ENCODE assay signal across 7 mouse cellular contexts in genomic region chr9:77806426-77806825, GRCm38 (mm10). TPM values are rescaled to one million over a fixed set of nuclear protein-coding genes. Genes with fewer than 3 reads are reported as not detected.
DNase-seq lines count a peak whose midpoint lies in the region; ATAC-seq and TF ChIP-seq lines count a peak whose summit lies in the region.

No protein-coding gene starts in this region.

- H3K4me2 ChIP-seq in liver, postnatal 0 days (ENCODE audit: low read depth, low read length) = peak overlapping the region; percentile 78

- no peaks in the 10 kb centered on the region for H3K9me3 ChIP-seq in liver, postnatal 0 days (ENCODE audit: low read length)

- intact Hi-C loops in left cerebral cortex, postnatal 14 days (cut with DNase I) = loop anchor here (5.0 kb wide), 3 partner anchors 106 to 271 kb away; no protein-coding TSS in a partner anchor
- intact Hi-C loops in left cerebral cortex, postnatal 25 days (cut with DNase I) = loop anchor here (1.0 to 5.0 kb wide), 3 partner anchors 106 to 233 kb away; no protein-coding TSS in a partner anchor

- no peaks in the 10 kb centered on the region for H3K36me3 ChIP-seq in C2C12 (ENCODE audit: control insufficient read depth, insufficient read depth)
- no peaks in the 10 kb centered on the region for H3K36me3 ChIP-seq in liver, postnatal 0 days (replicated peaks; ENCODE audit: insufficient read depth, low read length)

- peak overlapping the region; percentile 16 for H3K4me3 ChIP-seq in C2C12 (ENCODE audit: insufficient read depth, poor library complexity, severe bottlenecking)
- peak overlapping the region; percentile 36 for H3K4me3 ChIP-seq in liver, postnatal 0 days (ENCODE audit: low read depth, low read length)

- peak; percentile 20 for ATAC-seq in CD4-positive, CD25-positive, alpha-beta regulatory T cell, adult 4 months
- ATAC-seq in granulocyte monocyte progenitor cell, adult 5-6 weeks (replicated peaks; ENCODE audit: poor library complexity, severe bottlenecking) = peak; percentile 40
- peak; percentile 40 for ATAC-seq in liver, postnatal 0 days

- no peak overlapping the region for H3ac ChIP-seq in C2C12 (ENCODE audit: control insufficient read depth, insufficient read length, low read depth)

- DNase-seq in liver, postnatal 0 days = no peak
- no peak for DNase-seq in left cerebral cortex, postnatal 14 days (ENCODE audit: low spot score in 2 of 2)
- DNase-seq in c-Kit-positive CD71-positive TER-119-positive erythroid progenitor cells, embryonic 14.5 days (ENCODE audit: low spot score) = no peak
- DNase-seq in left cerebral cortex, postnatal 25 days (ENCODE audit: low spot score in 2 of 2) = no peak

- no peak overlapping the region for H3K27ac ChIP-seq in liver, postnatal 0 days (ENCODE audit: low read depth)

- no peaks in the 10 kb centered on the region for H3K79me3 ChIP-seq in C2C12 (ENCODE audit: low read depth)

- H3K9ac ChIP-seq in liver, postnatal 0 days (replicated peaks) = peak overlapping the region; percentile 63; the same call in 1 of the 2 replicates

- WGBS in liver, postnatal 0 days (ENCODE audit: insufficient replicate concordance) = 38% methylated on average over 3 of the region's 3 CpGs

- no peaks in the 10 kb centered on the region for H3K79me2 ChIP-seq in C2C12 (ENCODE audit: control insufficient read depth, insufficient read depth)

- 0 out of 2 replicates have a peak, but pooled peaks cover 3% of the 10 kb centered on the region for H3K4me1 ChIP-seq in liver, postnatal 0 days (ENCODE audit: insufficient read depth)

- TF ChIP-seq EP300 in liver, postnatal 0 days (IDR thresholded peaks at IDR 0.05; ENCODE audit: low read depth) = no peak

- H3K27me3 ChIP-seq in C2C12 (ENCODE audit: control insufficient read depth, insufficient read depth, insufficient read length) = no peaks in the 10 kb centered on the region
- H3K27me3 ChIP-seq in liver, postnatal 0 days (ENCODE audit: insufficient read depth, low read length) = no peaks in the 10 kb centered on the region

- TF ChIP-seq CTCF in C2C12 (IDR thresholded peaks at IDR 0.05; ENCODE audit: control insufficient read depth, insufficient read depth, insufficient read length) = no peak
- TF ChIP-seq CTCF in liver, postnatal 0 days (IDR thresholded peaks at IDR 0.05; ENCODE audit: low read depth) = no peak

TF ChIP-seq in C2C12, 6 proteins besides CTCF, POLR2A, EP300 and RAD21:
- TF ChIP-seq CEBPB (IDR thresholded peaks at IDR 0.05; ENCODE audit: low read depth) = no peak
TF ChIP-seq in C2C12: peak in this region for 0.

RNA-seq across cellular contexts. Expression of gene Gclc, which starts 52.1 kb away (rescaled TPM):
- 21.5 TPM for polyA plus RNA-seq in C2C12 (2012; fragmentation: generic; extraction: Trizol)
- polyA plus RNA-seq in CD4-positive, CD25-positive, alpha-beta regulatory T cell, adult 4 months (2017; shearing (Covaris generic)) = 10 to 100 TPM in 1 of 2 experiments, 1 to 10 TPM in 1; 6.5 to 11.0 TPM
- 44.6 and 47.5 TPM in 2 replicates for total RNA-seq in granulocyte monocyte progenitor cell, adult 5-6 weeks (2014; fragmentation: Nextera tagmentation)
- 52.3 and 56.8 TPM in 2 replicates for total RNA-seq in granulocyte monocyte progenitor cell, adult 5-6 weeks (2017)
- 22.9 and 24.0 TPM in 2 replicates for polyA plus RNA-seq in liver, postnatal 0 days (2015; fragmentation: Nextera tagmentation; extraction: Ambion mirVana)
- total RNA-seq in left cerebral cortex, postnatal 14 days (2021) = 10 to 100 TPM; 35.1 to 36.3 TPM
- 10 to 100 TPM; 41.7 to 43.8 TPM for total RNA-seq in left cerebral cortex, postnatal 25 days (2021)
